Mouse (Mus musculus): ENCODE results near the gene Foxa2. TPM values are rescaled to one million over a fixed set of nuclear protein-coding genes. Genes with fewer than 3 reads are reported as not detected.

The Foxa2 gene
- polyA plus RNA-seq, 1 experiment from 2014 or later = 2.4 TPM

DNA sequence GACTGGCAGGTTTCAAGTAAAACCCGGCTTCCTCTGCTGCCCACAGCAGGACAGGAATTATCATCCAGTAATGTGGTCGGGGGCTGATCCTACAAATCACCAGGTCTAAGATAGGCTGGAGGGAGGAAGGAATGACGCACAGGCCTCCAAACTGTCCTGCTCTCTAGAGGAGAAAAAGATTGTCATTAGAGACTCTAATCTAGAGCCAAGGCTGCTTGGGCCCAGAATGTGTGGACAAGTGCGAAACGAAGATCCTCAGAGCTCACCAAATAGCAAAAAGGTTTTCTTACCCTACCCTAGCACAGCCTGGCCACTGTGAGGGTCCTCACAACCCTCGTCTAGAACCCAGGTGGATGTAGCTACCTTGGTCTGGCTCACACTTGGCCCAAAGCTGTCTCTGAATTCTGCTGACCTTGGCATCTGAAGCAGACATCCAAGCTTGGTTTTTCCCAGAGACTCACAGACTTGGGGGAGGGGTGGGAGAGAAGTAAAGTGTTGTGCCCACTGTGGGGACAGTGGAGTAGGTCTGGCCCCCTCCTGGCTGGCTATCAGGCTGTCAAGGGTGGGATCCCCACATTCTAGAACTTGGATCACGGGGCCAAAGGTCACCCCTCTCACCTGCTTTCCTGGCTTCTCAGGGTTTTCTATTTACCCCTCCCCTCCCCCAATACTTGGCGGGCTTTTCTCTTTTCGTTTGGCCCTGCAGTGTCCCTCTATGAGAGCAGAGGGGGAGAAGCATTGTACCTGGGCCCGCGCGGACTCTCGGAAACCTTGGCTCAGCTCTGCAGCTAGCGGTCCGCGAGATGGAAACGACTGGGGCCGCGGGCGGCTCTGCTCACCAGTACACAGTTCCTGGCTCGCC, 16.8 kb downstream of the Foxa2 start:
- H3K9me3 ChIP-seq (ENCODE audit: control insufficient read depth, low read length) = no peaks in the 10 kb centered on the region
- 2% methylated on average over 21 of the region's 21 CpGs for WGBS
- H3K4me3 ChIP-seq (ENCODE audit: low read depth, low read length) = no peak overlapping the region
- no peak overlapping the region for H3K9ac ChIP-seq (replicated peaks; ENCODE audit: low read depth, low read length)
- no peaks in the 10 kb centered on the region for H3K4me1 ChIP-seq (ENCODE audit: control insufficient read depth, insufficient read depth, low read length)
- H3K27me3 ChIP-seq (ENCODE audit: control insufficient read depth, insufficient read depth, low read length) = peaks cover 80% of the 10 kb centered on the region
- no peak overlapping the region for H3K4me2 ChIP-seq (ENCODE audit: low read depth, low read length)
- peak; percentile 28; the same call in 1 of the 2 replicates for ATAC-seq (ENCODE audit: low read depth)
- no peak overlapping the region for H3K27ac ChIP-seq (ENCODE audit: low read depth, low read length)
- H3K36me3 ChIP-seq (ENCODE audit: control insufficient read depth, insufficient read depth, low read length) = no peaks in the 10 kb centered on the region

DNA sequence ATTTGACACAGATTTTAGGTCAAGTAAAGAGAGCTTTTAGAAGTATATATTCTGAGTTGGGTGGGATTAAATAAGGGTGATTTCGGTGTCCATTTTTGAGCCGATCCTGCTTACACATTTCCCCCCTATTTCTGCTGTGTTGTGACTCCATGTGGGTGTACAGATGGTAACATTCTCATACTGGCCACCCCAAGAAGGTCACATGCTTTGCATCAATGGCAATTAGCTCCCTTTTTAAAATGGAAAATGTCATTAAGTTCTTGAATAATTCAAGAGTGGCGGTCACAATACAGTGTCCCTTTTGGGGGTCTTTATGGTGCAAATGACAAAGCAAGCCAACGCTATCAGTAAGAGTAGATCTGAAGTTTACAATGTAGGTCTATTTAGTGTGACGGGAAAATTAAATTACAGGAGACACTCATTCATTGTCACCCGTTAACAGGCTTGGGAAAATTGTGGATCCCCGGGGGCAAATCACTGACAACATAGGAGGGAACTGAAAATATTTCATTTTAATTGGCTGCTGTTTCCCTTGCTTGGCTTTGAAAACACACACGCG, 17.6 kb downstream of the Foxa2 start:
- no peaks in the 10 kb centered on the region for H3K4me1 ChIP-seq (ENCODE audit: control insufficient read depth, insufficient read depth, low read length)
- 8% methylated on average over 9 of the region's 9 CpGs for WGBS
- H3K9ac ChIP-seq (replicated peaks; ENCODE audit: low read depth, low read length) = no peak overlapping the region
- H3K9me3 ChIP-seq (ENCODE audit: control insufficient read depth, low read length) = no peaks in the 10 kb centered on the region
- peak; percentile 60 for ATAC-seq (ENCODE audit: low read depth)
- peaks cover 80% of the 10 kb centered on the region for H3K27me3 ChIP-seq (ENCODE audit: control insufficient read depth, insufficient read depth, low read length)
- H3K27ac ChIP-seq (ENCODE audit: low read depth, low read length) = no peak overlapping the region
- H3K4me3 ChIP-seq (ENCODE audit: low read depth, low read length) = no peak overlapping the region
- H3K4me2 ChIP-seq (ENCODE audit: low read depth, low read length) = no peak overlapping the region
- no peaks in the 10 kb centered on the region for H3K36me3 ChIP-seq (ENCODE audit: control insufficient read depth, insufficient read depth, low read length)

DNA sequence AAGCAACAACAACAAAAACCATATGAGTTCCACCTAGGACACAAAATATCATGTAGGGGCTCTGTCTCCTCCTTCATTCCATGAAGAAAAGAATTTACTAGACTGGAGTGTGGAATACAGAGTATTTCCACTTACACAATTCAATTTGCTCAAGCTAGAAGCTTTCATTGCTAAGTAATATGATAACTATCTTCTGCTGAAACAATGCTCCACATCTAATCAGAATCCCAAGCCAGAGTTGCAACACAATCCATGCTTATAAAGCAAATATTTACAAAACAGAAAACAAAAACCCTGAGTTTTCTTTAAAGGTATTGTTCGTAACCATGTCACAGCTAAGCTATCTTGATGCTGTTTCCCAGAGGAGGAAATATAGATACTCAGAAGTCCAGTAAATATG, 20.4 kb downstream of the Foxa2 start:
- Histone ChIP-seq H3K4me3 (ENCODE audit: low read depth, low read length) (no peak overlapping the region), H3K9ac (replicated peaks; ENCODE audit: low read depth, low read length) (no peak overlapping the region), H3K27ac (ENCODE audit: low read depth, low read length) (no peak overlapping the region), H3K4me2 (ENCODE audit: low read depth, low read length) (no peak overlapping the region), H3K36me3 (ENCODE audit: control insufficient read depth, insufficient read depth, low read length) (no peaks in the 10 kb centered on the region), H3K27me3 (ENCODE audit: control insufficient read depth, insufficient read depth, low read length) (peaks cover 84% of the 10 kb centered on the region), H3K9me3 (ENCODE audit: control insufficient read depth, low read length) (no peaks in the 10 kb centered on the region), H3K4me1 (ENCODE audit: control insufficient read depth, insufficient read depth, low read length) (no peaks in the 10 kb centered on the region)
- ATAC-seq (ENCODE audit: low read depth) = no peak
- WGBS = 85% methylated on average over 1 of the region's 1 CpGs

DNA sequence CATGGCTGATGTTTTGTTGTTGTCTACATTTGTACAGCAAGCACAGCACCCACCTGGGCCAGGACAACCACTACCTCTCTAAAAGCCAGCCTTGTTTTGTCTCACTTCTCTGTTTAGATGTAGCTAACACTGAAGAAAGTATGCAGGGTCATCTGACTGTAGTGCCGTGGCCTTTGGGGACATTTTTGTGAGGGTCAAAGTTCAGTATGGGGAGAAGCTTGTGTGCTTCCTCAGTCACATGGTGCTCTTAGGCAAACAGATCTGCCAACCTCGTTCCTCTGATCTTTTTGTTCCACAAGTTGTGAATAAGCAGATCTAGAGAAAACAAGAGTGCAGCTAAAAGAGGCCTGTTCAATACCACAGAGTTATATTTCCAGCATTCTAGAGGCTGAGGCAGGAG, 21.3 kb downstream of the Foxa2 start:
- no peak overlapping the region for H3K4me3 ChIP-seq (ENCODE audit: low read depth, low read length)
- ATAC-seq (ENCODE audit: low read depth) = no peak
- 43% methylated on average over 2 of the region's 2 CpGs for WGBS
- H3K9me3 ChIP-seq (ENCODE audit: control insufficient read depth, low read length) = no peaks in the 10 kb centered on the region
- H3K27me3 ChIP-seq (ENCODE audit: control insufficient read depth, insufficient read depth, low read length) = peaks cover 87% of the 10 kb centered on the region
- H3K4me1 ChIP-seq (ENCODE audit: control insufficient read depth, insufficient read depth, low read length) = no peaks in the 10 kb centered on the region
- no peaks in the 10 kb centered on the region for H3K36me3 ChIP-seq (ENCODE audit: control insufficient read depth, insufficient read depth, low read length)
- H3K4me2 ChIP-seq (ENCODE audit: low read depth, low read length) = no peak overlapping the region
- no peak overlapping the region for H3K27ac ChIP-seq (ENCODE audit: low read depth, low read length)
- no peak overlapping the region for H3K9ac ChIP-seq (replicated peaks; ENCODE audit: low read depth, low read length)

DNA sequence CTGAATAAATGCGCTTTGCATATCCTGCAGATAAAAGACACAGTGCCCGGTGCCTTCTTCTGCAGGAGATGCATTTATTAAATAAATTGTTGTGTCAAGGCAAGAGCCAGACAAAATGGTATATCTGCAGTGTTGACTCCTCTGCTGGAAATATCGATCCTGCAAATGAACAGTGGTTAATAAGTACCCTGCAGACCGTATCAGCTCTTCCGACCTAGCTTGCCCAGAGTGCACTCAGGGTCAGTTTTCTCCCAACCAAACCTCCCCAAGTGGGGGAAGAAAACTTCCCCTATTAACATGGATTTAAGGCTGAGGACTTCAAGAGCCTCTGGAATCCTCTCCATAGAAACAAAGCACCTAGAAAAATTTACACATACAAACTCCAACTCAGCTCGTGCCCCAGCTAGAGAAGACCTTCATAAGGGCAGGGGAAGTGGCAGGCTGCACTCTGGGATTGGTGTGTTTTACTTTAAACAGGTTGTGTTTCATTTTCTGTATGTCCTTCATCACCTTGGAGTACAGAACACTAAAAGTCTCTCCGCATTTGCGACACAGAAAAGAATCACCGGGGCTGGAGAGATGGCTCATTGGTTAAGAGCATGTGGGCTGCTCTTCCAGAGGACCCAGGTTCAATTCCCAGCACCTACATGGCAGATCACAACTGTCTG, 22.4 kb downstream of the Foxa2 start:
- Histone ChIP-seq H3K9me3 (ENCODE audit: control insufficient read depth, low read length) (no peaks in the 10 kb centered on the region), H3K27ac (ENCODE audit: low read depth, low read length) (no peak overlapping the region), H3K27me3 (ENCODE audit: control insufficient read depth, insufficient read depth, low read length) (peaks cover 82% of the 10 kb centered on the region), H3K9ac (replicated peaks; ENCODE audit: low read depth, low read length) (no peak overlapping the region), H3K4me3 (ENCODE audit: low read depth, low read length) (no peak overlapping the region), H3K4me1 (ENCODE audit: control insufficient read depth, insufficient read depth, low read length) (no peaks in the 10 kb centered on the region), H3K36me3 (ENCODE audit: control insufficient read depth, insufficient read depth, low read length) (no peaks in the 10 kb centered on the region), H3K4me2 (ENCODE audit: low read depth, low read length) (no peak overlapping the region)
- ATAC-seq (ENCODE audit: low read depth) = no peak
- WGBS = 60% methylated on average over 9 of the region's 9 CpGs

DNA sequence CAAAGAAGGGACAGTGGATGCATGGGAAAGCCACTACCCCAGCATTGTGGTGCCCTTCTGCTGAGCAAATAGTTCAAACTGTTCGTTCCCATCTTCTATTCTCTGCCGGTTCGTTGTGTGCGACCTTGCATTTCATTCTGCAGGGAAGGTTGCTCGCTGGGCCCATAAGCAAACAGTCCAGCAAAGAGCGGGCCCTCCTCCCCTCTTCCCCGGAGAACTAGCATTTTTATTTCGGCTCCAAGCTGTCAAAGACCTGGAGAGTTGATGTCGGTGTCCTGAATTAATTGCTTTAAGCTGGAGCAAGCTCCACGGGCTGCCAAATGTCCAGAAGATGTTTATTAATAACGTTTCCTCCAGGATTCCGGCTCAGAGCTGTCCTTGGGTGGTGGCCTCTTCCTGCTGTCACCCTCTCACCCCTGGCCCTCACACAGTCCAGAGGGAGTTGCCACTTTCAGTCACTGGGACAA, 23.4 kb downstream of the Foxa2 start:
- Histone ChIP-seq H3K9ac (replicated peaks; ENCODE audit: low read depth, low read length) (no peak overlapping the region), H3K4me3 (ENCODE audit: low read depth, low read length) (no peak overlapping the region), H3K27ac (ENCODE audit: low read depth, low read length) (no peak overlapping the region), H3K36me3 (ENCODE audit: control insufficient read depth, insufficient read depth, low read length) (no peaks in the 10 kb centered on the region), H3K4me2 (ENCODE audit: low read depth, low read length) (no peak overlapping the region), H3K4me1 (ENCODE audit: control insufficient read depth, insufficient read depth, low read length) (no peaks in the 10 kb centered on the region), H3K9me3 (ENCODE audit: control insufficient read depth, low read length) (no peaks in the 10 kb centered on the region), H3K27me3 (ENCODE audit: control insufficient read depth, insufficient read depth, low read length) (peaks cover 75% of the 10 kb centered on the region)
- no peak for ATAC-seq (ENCODE audit: low read depth)
- WGBS = 2% methylated on average over 12 of the region's 12 CpGs

DNA sequence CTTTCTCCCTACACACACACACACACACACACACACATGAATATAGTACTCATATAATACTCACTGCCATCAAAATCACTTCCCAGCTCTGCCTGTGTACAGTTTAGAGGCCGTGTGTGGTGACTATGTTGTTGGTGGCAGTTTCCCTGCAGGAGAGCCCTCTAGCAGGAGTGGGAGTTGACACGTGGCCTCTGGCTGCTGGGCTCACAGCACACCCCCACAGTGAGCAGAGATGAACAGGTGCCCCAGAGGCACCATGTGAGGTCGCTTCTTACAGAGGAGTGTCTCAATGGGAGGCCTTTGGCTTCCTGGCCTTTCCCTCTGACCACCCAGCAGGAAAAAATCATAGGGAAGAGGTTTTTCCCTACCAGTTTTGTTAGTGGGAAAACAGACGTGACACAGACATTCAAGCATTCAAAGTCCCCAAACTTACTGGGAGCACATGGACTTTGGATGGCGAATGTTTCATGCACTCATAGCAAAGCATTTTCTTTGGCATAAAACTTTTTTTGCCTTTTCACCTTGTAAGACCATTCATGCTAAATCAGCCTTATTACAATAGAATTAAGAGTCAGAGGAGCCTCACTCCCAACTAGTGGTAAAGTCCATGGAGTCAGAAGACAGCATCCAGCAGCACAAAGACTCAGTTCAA, 24.7 kb downstream of the Foxa2 start:
- Histone ChIP-seq H3K4me1 (ENCODE audit: control insufficient read depth, insufficient read depth, low read length) (no peaks in the 10 kb centered on the region), H3K27ac (ENCODE audit: low read depth, low read length) (no peak overlapping the region), H3K4me2 (ENCODE audit: low read depth, low read length) (no peak overlapping the region), H3K27me3 (ENCODE audit: control insufficient read depth, insufficient read depth, low read length) (peaks cover 62% of the 10 kb centered on the region), H3K9me3 (ENCODE audit: control insufficient read depth, low read length) (no peaks in the 10 kb centered on the region), H3K36me3 (ENCODE audit: control insufficient read depth, insufficient read depth, low read length) (no peaks in the 10 kb centered on the region), H3K9ac (replicated peaks; ENCODE audit: low read depth, low read length) (no peak overlapping the region), H3K4me3 (ENCODE audit: low read depth, low read length) (no peak overlapping the region)
- WGBS = 11% methylated on average over 5 of the region's 5 CpGs
- no peak for ATAC-seq (ENCODE audit: low read depth)

DNA sequence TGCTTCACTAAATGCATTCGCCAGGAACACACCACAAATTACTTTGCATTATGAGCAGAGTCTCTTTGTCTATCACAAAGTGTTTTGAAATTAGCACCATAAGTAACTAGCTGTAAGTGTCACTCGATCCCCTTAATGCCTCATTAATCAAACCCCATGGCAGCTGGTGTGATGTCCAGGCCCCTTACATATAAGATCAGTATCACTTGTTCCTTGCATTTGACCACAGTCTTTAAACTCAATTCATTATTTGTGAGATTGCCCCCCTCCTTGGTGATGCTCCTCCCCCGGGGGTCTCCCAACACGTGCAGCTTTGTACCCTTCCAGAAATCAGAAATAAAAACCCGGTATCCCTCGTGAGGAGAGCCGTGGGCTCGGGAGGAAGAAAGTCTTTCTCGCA, 25.8 kb downstream of the Foxa2 start:
- no peak for ATAC-seq (ENCODE audit: low read depth)
- 18% methylated on average over 9 of the region's 9 CpGs for WGBS
- Histone ChIP-seq H3K9me3 (ENCODE audit: control insufficient read depth, low read length) (no peaks in the 10 kb centered on the region), H3K4me3 (ENCODE audit: low read depth, low read length) (no peak overlapping the region), H3K27me3 (ENCODE audit: control insufficient read depth, insufficient read depth, low read length) (peaks cover 53% of the 10 kb centered on the region), H3K9ac (replicated peaks; ENCODE audit: low read depth, low read length) (no peak overlapping the region), H3K36me3 (ENCODE audit: control insufficient read depth, insufficient read depth, low read length) (no peaks in the 10 kb centered on the region), H3K4me1 (ENCODE audit: control insufficient read depth, insufficient read depth, low read length) (no peaks in the 10 kb centered on the region), H3K4me2 (ENCODE audit: low read depth, low read length) (no peak overlapping the region), H3K27ac (ENCODE audit: low read depth, low read length) (no peak overlapping the region)

Data from neural tube, embryonic 14.5 days (tissue).